Mouse (Mus musculus): ENCODE data around the gene Oprm1.

The Oprm1 gene

GRCm38 (mm10) chr10:6890348-6891009 lies 132.2 kb downstream of the Oprm1 start:
- no peak for DNase-seq (ENCODE audit: low read depth in 1 of 2, low spot score in 2 of 2)

GRCm38 (mm10) chr10:6895796-6896195 lies 137.5 kb downstream of the Oprm1 start:
- DNase-seq (ENCODE audit: low read depth in 1 of 2, low spot score in 2 of 2) = no peak

GRCm38 (mm10) chr10:6896659-6897303 lies 138.5 kb downstream of the Oprm1 start:
- DNase-seq (ENCODE audit: low read depth in 1 of 2, low spot score in 2 of 2) = no peak

- no peak for DNase-seq (ENCODE audit: low read depth in 1 of 2, low spot score in 2 of 2)
Measured at GRCm38 (mm10) chr10:6900126-6900525, 141.8 kb downstream of the Oprm1 start.

GRCm38 (mm10) chr10:6901819-6902393 lies 143.6 kb downstream of the Oprm1 start:
- no peak for DNase-seq (ENCODE audit: low read depth in 1 of 2, low spot score in 2 of 2)

- no peak for DNase-seq (ENCODE audit: low read depth in 1 of 2, low spot score in 2 of 2)
Measured at GRCm38 (mm10) chr10:6909763-6910162, 151.5 kb downstream of the Oprm1 start.

GRCm38 (mm10) chr10:6915991-6916390 lies 157.7 kb downstream of the Oprm1 start:
- no peak for DNase-seq (ENCODE audit: low read depth in 1 of 2, low spot score in 2 of 2)

GRCm38 (mm10) chr10:6916545-6917257 lies 158.4 kb downstream of the Oprm1 start:
- DNase-seq (ENCODE audit: low read depth in 1 of 2, low spot score in 2 of 2) = no peak

- DNase-seq (ENCODE audit: low read depth in 1 of 2, low spot score in 2 of 2) = no peak
Measured at GRCm38 (mm10) chr10:6926724-6927123, 168.4 kb downstream of the Oprm1 start.

GRCm38 (mm10) chr10:6927600-6928223 lies 169.4 kb downstream of the Oprm1 start:
- no peak for DNase-seq (ENCODE audit: low read depth in 1 of 2, low spot score in 2 of 2)

GRCm38 (mm10) chr10:6928905-6929304 lies 170.6 kb downstream of the Oprm1 start:
- no peak for DNase-seq (ENCODE audit: low read depth in 1 of 2, low spot score in 2 of 2)

- DNase-seq (ENCODE audit: low read depth in 1 of 2, low spot score in 2 of 2) = no peak
Measured at GRCm38 (mm10) chr10:6930398-6930797, 172.1 kb downstream of the Oprm1 start.

- no peak for DNase-seq (ENCODE audit: low read depth in 1 of 2, low spot score in 2 of 2)
Measured at GRCm38 (mm10) chr10:6930889-6931288, 172.6 kb downstream of the Oprm1 start.

GRCm38 (mm10) chr10:6934776-6935175 lies 176.5 kb downstream of the Oprm1 start:
- no peak for DNase-seq (ENCODE audit: low read depth in 1 of 2, low spot score in 2 of 2)

- DNase-seq (ENCODE audit: low read depth in 1 of 2, low spot score in 2 of 2) = no peak
Measured at GRCm38 (mm10) chr10:6936671-6937425, 178.5 kb downstream of the Oprm1 start.

GRCm38 (mm10) chr10:6953115-6953514 lies 194.8 kb downstream of the Oprm1 start:
- DNase-seq (ENCODE audit: low read depth in 1 of 2, low spot score in 2 of 2) = no peak

GRCm38 (mm10) chr10:6954533-6954932 lies 196.2 kb downstream of the Oprm1 start:
- DNase-seq (ENCODE audit: low read depth in 1 of 2, low spot score in 2 of 2) = no peak

- no peak for DNase-seq (ENCODE audit: low read depth in 1 of 2, low spot score in 2 of 2)
Measured at GRCm38 (mm10) chr10:6956357-6956756, 198.1 kb downstream of the Oprm1 start.

- DNase-seq (ENCODE audit: low read depth in 1 of 2, low spot score in 2 of 2) = no peak
Measured at GRCm38 (mm10) chr10:6958791-6959190, 200.5 kb downstream of the Oprm1 start.

GRCm38 (mm10) chr10:6967588-6968242 lies 209.4 kb downstream of the Oprm1 start:
- DNase-seq (ENCODE audit: low read depth in 1 of 2, low spot score in 2 of 2) = no peak
